Mouse (Mus musculus) adrenal gland, postnatal 14 days (tissue): ENCODE measurements around the gene Cacna1a. TPM values are rescaled to one million over a fixed set of nuclear protein-coding genes. Genes with fewer than 3 reads are reported as not detected.
A peak's percentile ranks its signal among the peaks of the same experiment; 100 is the strongest.

Experiments
- DNase-seq: peaks from one replicate; pipeline ENCODE4 v3.0.0; 2021; ENCODE audit warnings: mixed read lengths
- total RNA-seq: library from RNA; stranded (reverse); gene quantifications from 2 replicates; pipeline ENCODE4 v1.2.3, GENCODE M21; 2021

The Cacna1a gene
- total RNA-seq, 1 experiment from 2014 or later = 4.5 TPM

DNA sequence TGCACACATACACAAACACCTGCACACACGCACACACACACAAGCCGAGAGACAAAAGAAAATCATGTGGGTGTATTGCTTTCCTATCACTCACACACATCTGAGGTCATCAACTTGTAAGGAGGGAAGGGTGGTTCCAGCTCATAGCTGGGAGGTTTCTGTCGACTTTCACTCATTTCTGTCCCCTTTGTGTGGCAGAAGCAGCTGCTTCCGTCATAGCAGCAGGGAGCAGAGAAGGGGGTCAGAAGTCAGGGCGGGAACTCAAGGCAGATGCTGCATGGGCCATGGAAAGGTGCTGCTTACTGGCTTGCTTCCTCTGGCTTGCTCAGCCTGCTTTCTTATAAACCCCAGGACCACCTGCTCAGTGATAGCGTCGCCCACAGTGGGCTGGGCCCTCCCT, 154.2 kb downstream of the Cacna1a start:
- DNase-seq = no peak

DNA sequence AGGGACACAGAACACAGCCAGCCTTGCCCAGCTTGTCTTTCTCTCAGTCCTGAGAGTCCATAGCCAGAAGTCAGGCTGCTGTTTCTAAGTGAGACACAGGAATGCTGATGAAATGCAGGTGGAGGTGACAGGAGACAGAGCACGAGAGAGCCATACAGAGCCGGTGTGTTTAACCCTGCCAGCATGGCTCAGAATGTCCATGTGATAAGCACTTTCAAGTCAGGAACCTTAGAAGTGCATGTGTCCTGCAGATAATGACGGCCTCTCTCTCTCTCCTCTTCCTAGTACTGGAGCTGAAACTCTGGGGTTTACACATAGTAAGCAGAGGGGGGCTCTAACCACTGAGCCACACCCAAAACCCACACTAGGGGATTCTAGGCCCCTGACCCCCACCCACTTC, 157.3 kb downstream of the Cacna1a start:
- DNase-seq = no peak

DNA sequence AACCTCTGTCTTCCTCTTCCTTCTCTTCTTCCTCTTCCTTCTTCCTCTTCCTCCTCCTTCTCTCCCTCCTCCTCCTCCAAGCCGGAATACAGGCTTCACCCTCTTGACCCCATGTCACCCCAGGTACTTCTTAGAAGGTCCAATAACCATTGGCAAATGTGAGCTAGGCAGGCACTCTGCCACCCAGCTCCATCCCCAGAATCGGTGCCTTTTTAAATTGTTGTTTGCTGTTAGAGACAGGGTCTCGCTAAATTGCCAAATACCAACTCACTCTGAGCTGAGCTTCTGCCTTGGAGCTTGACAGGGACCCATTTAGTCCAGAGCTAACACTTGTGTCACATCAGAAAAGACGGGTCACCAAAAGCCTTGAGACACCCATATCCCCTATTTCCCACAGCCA, 164.2 kb downstream of the Cacna1a start:
- DNase-seq = no peak

DNA sequence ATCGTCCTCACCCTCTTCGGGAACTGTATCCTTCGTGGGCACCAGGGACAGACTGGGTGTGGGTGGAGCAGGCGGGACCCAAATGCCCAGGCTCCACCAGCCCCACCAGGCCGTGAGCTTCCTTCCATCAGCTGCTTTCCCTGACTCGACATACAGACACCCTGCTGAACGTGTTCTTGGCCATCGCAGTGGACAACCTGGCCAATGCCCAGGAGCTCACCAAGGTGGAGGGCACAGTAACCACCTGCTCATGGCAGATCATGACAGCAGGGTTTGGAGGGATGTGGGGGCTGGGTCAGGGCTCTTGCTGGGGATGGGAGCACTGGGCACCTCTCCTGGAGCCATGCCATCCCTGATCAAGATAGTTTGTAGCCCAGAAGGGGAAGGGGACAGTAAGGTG, 164.9 kb downstream of the Cacna1a start:
- no peak for DNase-seq

DNA sequence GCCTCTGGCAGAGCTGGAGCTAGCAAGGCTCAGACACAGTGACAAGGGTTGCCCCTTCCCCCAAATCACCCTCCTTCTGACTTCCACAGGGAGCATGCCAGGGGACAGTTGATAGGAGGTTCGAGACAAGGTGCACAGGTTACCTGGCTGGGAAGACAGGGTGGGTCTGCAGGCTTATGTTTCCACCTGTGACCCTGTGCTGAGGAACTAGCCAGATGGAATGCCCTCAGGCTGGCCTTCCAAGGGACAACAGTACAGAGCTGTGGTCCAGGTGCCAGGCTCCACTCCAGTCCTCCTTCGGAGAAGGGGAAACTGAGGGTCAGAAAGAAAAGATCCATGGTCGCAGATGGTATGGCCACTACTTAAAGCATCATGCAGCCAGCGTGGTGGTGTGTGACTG, 165.4 kb downstream of the Cacna1a start:
- DNase-seq = no peak

DNA sequence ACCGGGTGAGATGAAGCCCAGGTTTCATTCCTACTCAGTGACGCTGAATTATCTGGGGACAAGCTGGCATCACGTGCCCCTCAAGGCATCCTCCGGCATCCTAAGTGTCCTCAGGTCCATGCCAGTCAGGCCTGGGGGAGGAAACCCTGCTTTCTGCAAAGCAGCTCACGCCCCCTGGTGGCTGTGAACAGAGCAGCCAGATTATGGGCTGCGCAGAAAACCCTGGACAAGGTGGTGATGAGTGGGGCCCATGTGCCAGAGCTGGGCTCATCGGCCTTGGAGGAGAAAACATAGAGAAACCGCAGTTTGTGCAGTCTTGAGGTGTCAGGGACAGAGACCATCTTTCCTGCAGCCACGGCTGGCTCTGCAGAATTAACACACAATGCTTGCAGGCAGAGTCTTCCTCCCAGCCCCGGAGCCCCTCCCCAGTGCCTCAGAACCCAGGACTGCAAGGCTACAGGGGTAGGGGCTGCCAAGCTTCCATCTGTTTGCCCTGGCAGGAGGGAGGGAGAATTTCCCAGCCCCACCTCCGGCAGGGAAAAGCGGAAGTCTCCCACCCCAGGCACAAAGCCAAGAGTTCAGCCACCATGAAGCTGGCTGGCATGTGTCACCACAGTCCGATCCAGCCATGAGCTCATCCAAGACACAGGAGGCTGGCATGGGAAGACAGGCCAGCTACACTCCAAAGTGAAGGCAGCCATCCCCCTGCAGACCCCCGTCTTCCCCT, 166.2 kb downstream of the Cacna1a start:
- peak; percentile 83 for DNase-seq

DNA sequence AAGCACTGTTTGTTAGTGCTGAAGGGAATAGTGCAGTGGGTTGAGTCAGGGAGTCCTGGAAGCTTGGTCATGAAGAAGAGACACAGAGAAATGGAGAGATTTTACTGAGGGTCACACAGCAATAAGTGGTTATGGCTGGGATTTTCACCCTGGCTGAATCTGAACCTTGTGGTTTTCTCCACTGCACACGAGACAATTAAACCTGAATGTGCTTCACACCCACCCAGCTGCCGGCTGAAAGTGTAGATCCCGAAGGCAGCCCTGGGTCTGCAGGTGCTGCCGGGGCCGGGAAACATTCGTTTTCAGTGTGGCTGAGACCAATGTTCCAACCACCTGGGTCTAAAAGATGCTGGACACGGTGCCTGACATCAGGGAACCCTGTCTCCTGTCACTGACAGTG, 167.0 kb downstream of the Cacna1a start:
- DNase-seq = no peak

DNA sequence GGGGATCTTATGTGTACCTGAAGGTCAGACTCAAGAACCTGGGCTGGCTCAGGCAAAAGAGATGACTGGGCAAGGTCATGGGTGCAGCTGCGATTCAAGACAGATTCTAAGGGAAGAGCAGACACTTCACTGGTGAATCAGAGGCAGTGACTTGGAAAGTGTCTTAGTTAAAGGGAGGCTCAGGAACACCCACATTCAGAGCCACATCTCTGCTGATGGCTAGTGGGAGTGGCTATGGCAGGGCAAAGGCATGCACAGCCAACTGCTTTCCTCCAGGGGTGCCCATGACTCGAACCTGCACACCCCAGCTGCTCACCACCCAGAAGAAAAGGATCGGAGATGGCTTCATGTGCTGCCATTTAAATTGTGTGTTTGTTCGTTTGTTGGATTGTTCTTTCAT, 169.7 kb downstream of the Cacna1a start:
- no peak for DNase-seq

DNA sequence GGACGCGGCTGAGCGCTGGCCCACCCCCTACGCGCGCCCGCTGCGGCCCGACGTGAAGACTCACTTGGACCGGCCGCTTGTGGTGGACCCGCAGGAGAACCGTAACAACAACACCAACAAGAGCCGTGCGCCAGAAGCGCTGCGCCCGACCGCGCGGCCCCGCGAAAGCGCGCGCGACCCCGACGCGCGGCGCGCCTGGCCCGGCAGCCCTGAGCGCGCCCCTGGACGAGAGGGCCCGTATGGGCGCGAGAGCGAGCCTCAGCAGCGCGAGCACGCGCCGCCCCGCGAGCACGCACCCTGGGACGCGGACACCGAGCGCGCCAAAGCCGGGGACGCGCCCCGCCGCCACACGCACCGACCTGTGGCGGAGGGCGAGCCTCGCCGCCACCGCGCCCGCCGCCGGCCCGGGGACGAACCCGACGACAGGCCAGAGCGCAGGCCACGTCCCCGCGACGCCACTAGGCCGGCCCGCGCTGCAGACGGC, 170.9 kb downstream of the Cacna1a start:
- peak; percentile 26 for DNase-seq

DNA sequence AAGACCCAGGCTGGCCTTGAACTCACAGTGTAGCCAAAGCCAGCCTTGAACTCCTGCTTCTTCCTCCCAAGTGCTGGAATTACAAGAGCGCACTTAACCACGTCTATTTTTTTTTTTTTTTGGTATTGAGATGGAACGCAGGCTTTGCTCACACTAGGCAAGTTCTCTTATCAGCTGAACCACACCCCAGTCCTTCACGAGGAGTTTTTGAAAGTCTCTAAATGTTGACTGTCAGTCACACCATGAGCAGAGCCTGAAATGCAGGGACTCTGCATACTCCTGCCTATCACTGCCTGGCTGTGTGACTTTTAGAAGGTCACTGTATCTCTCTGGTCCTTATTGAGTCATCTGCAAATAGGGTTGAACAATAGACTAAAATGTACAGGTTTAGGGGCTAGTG, 173.5 kb downstream of the Cacna1a start:
- no peak for DNase-seq

DNA sequence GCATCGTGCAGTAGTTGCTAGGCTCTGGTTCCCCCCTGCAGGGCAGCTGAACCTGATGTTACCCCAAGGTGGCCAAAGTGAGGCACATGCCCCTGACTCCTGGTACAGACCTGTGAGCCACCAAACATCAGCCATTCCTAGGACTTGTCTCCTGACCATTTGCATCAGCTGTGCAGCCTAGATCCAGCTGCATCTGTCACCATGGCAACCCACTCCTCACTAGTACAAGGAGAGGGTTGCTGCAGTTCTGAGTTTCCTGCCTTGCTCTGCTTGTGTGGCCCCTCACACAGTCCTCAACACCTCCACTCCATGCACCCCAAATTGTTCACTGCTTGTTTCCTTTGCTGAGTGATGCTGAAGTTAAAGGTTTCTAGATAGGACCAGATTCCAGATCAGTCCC, 175.8 kb downstream of the Cacna1a start:
- DNase-seq = no peak

DNA sequence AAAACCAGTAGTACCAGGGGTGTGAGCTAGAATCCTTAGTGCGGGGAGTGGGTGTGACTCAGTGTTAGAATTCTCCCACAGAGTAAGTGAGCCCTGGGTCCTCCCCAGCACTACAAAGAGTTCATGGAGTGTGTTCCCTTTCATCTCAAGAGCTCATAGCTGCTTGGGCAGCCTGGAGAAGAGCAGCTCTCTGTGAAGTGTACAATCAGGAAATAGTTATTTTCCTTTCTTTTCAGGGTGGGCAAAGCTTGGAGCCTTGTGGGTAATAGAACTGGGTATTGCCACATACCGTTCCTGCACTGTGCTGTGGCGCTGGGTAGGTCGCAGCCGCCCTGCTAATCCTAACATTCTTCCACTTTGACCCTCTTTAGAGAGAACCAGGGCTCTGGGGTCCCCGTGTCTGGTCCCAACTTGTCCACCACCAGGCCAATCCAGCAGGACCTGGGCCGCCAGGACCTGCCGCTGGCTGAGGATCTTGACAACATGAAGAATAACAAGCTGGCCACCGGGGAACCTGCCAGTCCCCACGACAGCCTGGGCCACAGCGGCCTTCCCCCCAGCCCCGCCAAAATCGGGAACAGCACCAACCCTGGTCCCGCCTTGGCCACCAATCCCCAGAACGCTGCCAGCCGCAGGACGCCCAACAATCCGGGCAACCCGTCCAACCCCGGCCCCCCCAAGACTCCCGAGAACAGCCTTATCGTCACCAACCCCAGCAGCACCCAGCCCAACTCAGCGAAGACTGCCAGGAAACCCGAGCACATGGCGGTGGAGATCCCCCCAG, 177.5 kb downstream of the Cacna1a start:
- DNase-seq = no peak

DNA sequence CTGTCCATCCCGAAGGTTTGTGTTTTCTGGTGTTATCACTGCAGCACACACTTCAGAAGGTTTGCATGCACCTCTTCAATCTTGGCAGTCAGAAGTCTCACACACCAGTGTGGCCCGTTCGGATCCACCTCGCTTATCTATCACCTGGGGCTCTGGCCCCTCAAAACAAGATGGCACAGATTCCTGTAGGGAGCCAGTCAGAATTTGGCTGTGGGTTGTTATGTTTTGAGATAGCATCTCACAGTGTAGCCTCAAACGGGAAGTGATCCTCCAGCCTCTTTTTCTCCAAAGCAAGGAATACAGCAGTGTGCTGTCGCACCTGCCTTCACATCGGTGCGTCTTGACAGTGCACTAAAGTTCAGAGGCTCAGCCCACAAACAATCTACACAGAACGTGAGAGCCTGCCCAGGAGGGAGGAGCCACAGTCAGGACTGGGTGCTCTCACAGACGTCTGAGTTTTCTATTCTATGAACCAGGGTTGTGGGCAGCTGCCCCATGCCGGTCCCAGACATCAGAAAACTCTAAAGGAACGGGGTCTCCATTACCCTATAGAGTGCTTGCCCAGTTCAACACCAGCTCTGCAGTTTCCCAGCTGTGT, 178.7 kb downstream of the Cacna1a start:
- no peak for DNase-seq

DNA sequence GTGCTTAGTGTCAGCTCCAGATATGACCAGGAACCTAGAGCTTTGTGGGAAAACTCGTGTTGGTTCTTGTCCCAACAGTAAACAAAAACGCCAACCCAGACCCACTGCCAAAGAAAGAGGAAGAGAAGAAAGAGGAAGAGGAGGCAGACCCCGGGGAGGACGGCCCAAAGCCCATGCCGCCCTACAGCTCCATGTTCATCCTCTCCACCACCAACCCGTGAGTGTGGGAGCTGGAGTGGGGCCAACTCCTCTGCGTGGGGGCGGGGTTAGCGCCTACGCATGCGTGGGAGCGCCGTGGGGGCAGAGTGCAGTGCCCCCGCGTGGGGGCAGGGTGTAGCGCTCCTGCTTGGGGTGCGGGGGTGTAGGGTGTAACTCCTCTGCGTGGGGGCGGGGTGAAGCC, 179.3 kb downstream of the Cacna1a start:
- DNase-seq = peak; percentile 33

DNA sequence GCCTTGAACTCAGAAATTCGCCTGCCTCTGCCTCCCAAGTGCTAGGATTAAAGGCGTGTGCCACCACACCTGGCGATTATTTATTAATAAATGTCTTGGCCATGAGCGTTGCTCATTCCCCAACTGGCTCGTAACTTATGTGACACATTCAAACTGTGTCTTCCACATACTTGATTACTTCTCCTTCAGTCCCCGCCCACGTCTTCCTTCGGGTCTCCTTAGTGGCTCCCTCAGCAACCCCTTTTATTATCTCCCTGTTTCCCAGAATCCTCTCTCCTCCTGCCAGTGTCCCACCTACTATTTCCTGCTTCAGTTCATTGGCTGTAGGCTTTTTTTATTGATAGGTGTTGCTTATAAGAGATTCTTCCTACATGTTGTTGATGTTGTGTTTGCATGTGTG, 180.5 kb downstream of the Cacna1a start:
- no peak for DNase-seq

DNA sequence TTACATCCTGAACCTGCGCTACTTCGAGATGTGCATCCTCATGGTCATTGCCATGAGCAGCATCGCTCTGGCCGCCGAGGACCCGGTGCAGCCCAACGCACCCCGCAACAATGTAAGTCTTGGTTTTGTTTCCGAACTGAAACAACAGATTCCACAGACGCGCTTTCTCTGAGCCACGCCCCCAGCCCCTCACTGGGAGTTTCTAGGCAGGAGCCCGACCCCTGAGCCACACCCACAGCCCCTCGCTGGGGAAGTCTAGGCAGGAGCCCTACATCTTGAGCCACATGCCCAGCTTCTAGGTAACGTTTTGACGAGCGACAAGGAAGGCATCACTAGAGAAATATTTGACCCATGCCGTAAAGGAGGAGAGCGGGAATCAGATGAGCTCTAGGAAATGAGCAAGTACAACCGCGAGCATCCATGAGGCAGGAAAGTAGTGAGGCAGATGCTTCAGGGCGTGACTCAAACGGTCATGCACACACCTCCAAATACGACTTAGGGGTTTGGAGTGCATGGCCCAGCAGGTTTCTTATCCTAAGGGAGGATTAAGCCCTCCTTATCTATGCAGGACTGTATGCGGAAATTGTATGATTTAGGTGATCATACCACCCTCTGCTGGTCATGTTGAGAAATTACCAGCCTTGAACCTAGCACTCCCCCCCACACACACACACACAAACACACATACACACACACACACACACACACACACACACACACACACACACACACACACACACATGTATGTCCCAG, 181.9 kb downstream of the Cacna1a start:
- DNase-seq = no peak

DNA sequence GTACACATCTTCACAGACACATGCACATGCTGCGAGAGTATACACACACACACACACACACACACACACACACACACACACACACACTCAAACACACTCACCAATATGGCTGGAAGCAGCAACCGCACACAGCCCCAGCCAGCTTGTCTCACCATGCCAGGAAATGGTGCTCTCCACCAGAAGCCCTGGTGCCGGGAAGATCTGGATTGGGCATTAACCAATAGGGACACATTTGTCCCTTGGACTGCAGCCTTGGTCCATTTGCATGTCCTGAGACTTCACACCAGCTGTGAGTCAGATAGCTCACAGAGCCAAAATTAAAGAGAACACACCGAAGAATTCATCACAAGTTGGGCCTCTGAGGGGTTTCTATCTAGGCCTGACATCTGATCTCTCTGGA, 189.2 kb downstream of the Cacna1a start:
- DNase-seq = no peak

DNA sequence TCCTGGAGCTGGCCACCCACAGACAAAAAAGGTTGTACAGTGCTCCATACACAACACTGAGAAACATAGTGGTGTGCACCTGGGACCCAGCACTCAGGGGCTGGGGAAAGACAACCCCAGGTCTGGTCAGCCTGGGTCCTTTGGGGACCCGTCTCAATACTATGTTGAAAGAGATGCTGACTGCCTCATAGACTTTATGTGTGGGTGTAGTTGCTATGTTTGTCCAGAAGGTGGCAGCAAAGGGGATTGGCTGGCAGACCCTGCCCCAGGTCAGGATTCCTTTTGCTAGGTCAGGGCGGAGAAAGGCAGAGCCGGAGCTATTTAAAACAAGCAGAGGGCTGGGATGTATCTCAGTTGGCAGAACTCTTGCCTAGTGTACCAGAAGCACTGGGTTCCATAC, 191.4 kb downstream of the Cacna1a start:
- peak; percentile 56 for DNase-seq

DNA sequence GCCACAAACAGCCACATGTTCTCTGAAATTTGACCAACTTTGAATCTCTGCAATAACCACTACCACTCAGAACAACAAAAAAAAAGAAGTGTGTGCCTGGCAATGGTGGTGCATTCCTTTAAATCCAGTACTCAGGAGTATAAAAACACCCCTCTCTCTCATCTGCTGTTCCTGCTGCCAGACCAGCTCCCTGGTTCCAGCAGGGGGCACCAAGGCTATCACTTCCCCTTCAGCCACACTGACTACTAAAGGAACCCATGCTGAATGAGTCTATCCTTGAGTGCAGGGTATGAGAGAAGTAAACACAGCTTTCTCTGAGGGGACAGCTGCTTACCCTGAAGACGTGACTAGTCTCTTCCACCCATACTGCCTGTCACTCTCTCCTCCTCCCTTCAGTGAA, 197.1 kb downstream of the Cacna1a start:
- DNase-seq = no peak

DNA sequence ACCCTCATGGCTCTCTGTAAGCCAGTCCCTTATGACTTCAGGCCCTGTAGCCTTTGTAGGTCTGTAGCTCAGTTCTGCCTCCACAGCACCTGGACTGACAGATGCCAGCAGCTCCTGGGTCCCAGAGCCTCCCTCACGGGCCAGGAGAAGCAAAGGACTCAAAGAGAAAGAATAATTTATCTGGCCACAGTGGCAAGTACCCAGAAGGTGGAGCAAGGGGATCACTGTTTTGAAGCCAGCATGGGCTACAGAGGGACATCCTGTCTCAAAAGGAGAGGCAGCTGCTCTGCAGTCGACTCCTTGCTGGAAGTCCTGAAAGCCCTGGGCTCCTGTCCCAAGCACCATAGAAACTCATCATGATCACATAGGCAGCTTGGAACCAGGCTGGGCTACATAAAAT, 198.0 kb downstream of the Cacna1a start:
- no peak for DNase-seq

DNA sequence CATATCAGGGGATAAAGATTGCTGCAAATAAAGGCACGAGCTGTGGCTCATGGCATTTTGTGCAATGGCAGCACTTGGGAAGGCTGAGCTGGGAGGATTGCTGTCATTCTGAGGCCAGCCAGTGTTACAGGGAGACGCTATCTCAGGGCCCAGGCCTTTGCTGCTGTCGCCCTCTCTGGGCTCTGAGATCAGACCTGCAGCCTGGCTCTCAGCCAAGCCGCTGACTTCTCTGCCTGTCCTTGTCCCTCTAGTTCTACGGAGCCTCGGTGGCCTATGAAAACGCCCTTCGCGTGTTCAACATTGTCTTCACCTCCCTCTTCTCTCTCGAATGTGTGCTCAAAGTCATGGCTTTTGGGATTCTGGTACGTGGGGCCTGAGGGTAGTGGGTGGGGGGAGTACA, 200.3 kb downstream of the Cacna1a start:
- DNase-seq = peak; percentile 66

DNA sequence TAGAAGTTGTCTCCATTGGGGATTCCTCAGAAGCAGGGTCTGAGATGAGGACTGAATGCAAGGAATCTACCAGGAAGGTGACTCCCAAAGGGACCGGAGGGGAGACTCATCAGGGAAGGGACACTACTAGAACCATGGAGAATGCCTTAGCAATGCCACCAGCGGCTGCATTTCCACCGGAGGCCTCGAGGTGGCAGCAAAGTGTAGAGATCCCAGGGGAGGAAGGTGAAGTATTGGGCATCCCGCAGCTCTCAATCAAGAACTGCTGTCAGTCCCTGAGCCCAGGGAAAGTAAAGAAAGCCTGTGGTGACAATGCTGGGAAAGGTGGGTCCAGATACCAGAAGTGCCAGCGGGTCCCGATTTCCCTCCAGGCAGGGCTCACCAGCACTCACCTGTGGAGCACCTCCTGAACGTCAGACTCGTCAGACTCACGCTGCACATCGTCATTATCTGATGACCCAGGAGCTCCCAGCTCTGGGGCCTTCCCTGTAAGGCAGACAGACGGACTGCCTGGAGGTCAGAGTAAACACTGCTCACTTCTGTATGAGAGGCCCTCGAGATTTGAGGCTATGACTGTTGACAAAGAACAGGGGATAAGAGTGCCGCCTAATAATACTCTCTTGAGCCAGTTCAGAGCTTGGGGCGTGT, 203.9 kb downstream of the Cacna1a start:
- DNase-seq = peak; percentile 87
